Mouse (Mus musculus): Measurements from ENCODE around the gene Nudt16l1. TPM values are rescaled to one million over a fixed set of nuclear protein-coding genes. Genes with fewer than 3 reads are reported as not detected.

Gene Nudt16l1
- polyA plus RNA-seq, 1 experiment from 2014 or later: 161 TPM

DNA sequence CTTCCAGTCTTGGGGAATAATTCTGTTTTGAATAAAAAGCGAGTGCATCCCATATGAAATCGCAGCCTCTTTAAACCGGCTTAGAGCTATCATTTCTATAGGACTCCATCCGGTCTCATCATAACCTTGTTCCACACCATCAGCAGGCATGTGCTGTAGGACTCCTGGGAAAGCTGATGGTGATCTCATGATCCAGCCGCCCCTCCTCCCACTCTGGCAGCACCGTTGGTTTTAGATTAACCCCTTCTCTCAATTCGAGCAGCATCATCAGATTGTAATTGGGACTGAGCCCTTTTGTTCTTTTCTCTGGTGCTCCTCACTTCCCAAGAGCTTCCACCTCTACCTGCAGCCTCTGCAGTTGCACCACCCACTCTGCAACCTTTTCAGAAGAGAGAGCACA, 37.4 kb upstream of the Nudt16l1 start:
- Histone ChIP-seq H3K4me1 (ENCODE audit: control insufficient read depth, insufficient read depth, low read length) (no peaks in the 10 kb centered on the region), H3K27ac (ENCODE audit: low read length) (no peak overlapping the region), H3K27me3 (ENCODE audit: control insufficient read depth, insufficient read depth, low read length) (no peaks in the 10 kb centered on the region), H3K36me3 (ENCODE audit: control insufficient read depth, insufficient read depth, low read length) (no peaks in the 10 kb centered on the region), H3K9me3 (ENCODE audit: control insufficient read depth, low read depth, low read length) (no peaks in the 10 kb centered on the region), H3K9ac (replicated peaks; ENCODE audit: low read depth, low read length) (no peak overlapping the region), H3K4me2 (replicated peaks; ENCODE audit: low read depth, low read length) (no peak overlapping the region), H3K4me3 (ENCODE audit: low read depth, low read length) (no peak overlapping the region)
- WGBS: 68% methylated on average over 7 of the region's 7 CpGs
- ATAC-seq (ENCODE audit: insufficient number of reproducible peaks, insufficient read depth, low FRiP score, low read depth): no peak

DNA sequence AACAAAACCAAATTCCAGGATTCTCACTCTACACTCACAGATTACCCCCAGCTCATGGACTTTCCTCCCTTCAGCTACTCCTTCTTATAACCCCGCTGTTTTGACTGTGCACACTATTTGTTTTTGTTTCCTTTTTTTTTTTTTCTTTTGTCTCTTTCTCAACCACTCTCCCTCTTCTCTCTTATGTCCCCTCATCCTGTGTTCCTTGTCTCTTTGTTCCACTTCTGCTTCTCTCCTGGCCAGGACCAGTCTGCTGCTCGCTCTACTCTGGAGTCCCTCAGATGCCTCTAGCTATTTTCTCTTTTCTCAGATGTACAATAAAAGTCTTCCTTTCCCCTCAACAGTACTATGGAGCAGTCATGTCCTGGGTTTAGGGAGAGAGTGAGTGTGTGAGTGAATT, 36.2 kb upstream of the Nudt16l1 start:
- H3K4me2 ChIP-seq (replicated peaks; ENCODE audit: low read depth, low read length): no peak overlapping the region
- no peaks in the 10 kb centered on the region for H3K9me3 ChIP-seq (ENCODE audit: control insufficient read depth, low read depth, low read length)
- H3K9ac ChIP-seq (replicated peaks; ENCODE audit: low read depth, low read length): no peak overlapping the region
- H3K27ac ChIP-seq (ENCODE audit: low read length): no peak overlapping the region
- no peaks in the 10 kb centered on the region for H3K27me3 ChIP-seq (ENCODE audit: control insufficient read depth, insufficient read depth, low read length)
- no peak for ATAC-seq (ENCODE audit: insufficient number of reproducible peaks, insufficient read depth, low FRiP score, low read depth)
- WGBS: 87% methylated on average over 2 of the region's 2 CpGs
- H3K4me1 ChIP-seq (ENCODE audit: control insufficient read depth, insufficient read depth, low read length): no peaks in the 10 kb centered on the region
- H3K4me3 ChIP-seq (ENCODE audit: low read depth, low read length): no peak overlapping the region
- no peaks in the 10 kb centered on the region; the same call in 1 of the 2 replicates for H3K36me3 ChIP-seq (ENCODE audit: control insufficient read depth, insufficient read depth, low read length)

DNA sequence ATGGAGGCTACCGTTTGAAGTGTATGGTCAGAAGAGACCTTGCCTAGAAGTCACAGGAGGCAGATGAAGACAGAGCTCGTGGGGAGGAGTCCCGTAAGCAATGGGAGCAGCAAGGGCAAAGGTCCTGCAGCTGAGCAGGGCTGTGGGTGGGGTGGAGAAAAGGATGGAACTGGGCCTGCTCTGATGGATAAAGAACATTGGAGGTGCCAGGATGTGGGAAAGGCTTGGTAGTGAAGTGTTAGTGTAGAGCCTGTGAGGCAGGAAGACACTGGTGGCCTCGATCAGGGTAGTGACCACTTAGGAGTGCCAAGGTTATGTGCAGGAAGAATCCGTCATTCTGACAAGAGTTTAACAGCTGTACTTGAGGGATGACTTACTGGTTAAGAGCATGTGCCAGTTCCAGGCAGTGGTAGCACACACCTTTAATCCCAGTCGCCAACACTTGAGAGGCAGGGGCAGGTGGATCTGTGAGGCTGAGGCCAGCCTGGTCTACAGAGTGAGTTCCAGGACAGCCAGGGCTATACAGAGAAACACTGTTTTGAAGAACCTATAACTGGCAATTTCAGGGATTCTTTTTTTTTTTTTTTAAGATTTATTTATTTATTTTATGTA, 35.0 kb upstream of the Nudt16l1 start:
- H3K27me3 ChIP-seq (ENCODE audit: control insufficient read depth, insufficient read depth, low read length): no peaks in the 10 kb centered on the region
- no peak for ATAC-seq (ENCODE audit: insufficient number of reproducible peaks, insufficient read depth, low FRiP score, low read depth)
- H3K27ac ChIP-seq (ENCODE audit: low read length): no peak overlapping the region
- peaks cover 4% of the 10 kb centered on the region; the same call in 1 of the 2 replicates for H3K36me3 ChIP-seq (ENCODE audit: control insufficient read depth, insufficient read depth, low read length)
- no peaks in the 10 kb centered on the region for H3K4me1 ChIP-seq (ENCODE audit: control insufficient read depth, insufficient read depth, low read length)
- no peak overlapping the region for H3K9ac ChIP-seq (replicated peaks; ENCODE audit: low read depth, low read length)
- H3K4me2 ChIP-seq (replicated peaks; ENCODE audit: low read depth, low read length): no peak overlapping the region
- no peaks in the 10 kb centered on the region for H3K9me3 ChIP-seq (ENCODE audit: control insufficient read depth, low read depth, low read length)
- 63% methylated on average over 6 of the region's 6 CpGs for WGBS
- H3K4me3 ChIP-seq (ENCODE audit: low read depth, low read length): no peak overlapping the region

DNA sequence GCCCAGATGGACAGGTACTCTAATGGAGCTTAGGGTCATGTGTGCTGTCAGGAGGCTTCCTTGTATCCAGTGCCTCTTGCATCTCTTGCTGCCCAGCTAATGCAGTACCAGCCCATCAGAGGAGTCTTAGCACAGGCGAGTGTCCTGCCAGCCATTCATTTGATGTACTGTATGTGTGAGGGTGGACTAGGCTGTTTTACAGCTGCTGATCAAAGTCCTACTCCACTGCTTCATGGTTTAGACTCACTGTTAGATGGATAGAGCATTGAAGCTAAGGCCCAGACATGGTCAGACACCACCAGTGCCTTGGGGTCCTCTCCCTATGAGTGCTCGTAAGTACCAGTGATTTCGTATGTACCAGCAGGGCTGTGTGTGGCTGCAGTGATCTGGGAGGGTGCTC, 33.7 kb upstream of the Nudt16l1 start:
- no peaks in the 10 kb centered on the region for H3K27me3 ChIP-seq (ENCODE audit: control insufficient read depth, insufficient read depth, low read length)
- peaks cover 14% of the 10 kb centered on the region; the same call in 1 of the 2 replicates for H3K36me3 ChIP-seq (ENCODE audit: control insufficient read depth, insufficient read depth, low read length)
- no peaks in the 10 kb centered on the region for H3K9me3 ChIP-seq (ENCODE audit: control insufficient read depth, low read depth, low read length)
- no peak overlapping the region for H3K27ac ChIP-seq (ENCODE audit: low read length)
- H3K4me2 ChIP-seq (replicated peaks; ENCODE audit: low read depth, low read length): no peak overlapping the region
- no peak overlapping the region for H3K4me3 ChIP-seq (ENCODE audit: low read depth, low read length)
- no peak for ATAC-seq (ENCODE audit: insufficient number of reproducible peaks, insufficient read depth, low FRiP score, low read depth)
- WGBS: 88% methylated on average over 3 of the region's 3 CpGs
- H3K4me1 ChIP-seq (ENCODE audit: control insufficient read depth, insufficient read depth, low read length): no peaks in the 10 kb centered on the region
- H3K9ac ChIP-seq (replicated peaks; ENCODE audit: low read depth, low read length): no peak overlapping the region

DNA sequence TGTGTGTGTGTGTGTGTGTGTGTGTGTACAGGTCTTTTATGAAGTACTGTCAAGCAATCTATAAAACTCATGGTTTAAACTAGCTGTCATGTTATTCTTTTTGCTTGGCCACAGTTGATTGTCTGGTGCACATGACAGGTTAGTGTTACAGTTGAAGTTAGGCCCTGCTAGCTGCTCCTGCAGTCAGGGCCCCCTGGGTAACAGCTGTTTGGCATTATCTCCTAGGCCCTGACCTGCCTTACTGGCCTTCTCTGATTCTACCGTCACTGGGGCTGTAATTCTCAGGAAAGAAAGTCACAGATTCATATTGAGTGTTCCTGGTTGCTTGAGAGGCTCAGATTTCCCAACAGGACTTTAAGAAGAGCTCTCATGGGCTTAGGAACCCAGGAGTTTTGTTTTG, 33.0 kb upstream of the Nudt16l1 start:
- Histone ChIP-seq H3K27me3 (ENCODE audit: control insufficient read depth, insufficient read depth, low read length) (no peaks in the 10 kb centered on the region), H3K4me3 (ENCODE audit: low read depth, low read length) (no peak overlapping the region), H3K9ac (replicated peaks; ENCODE audit: low read depth, low read length) (no peak overlapping the region), H3K36me3 (ENCODE audit: control insufficient read depth, insufficient read depth, low read length) (peaks cover 16% of the 10 kb centered on the region), H3K4me1 (ENCODE audit: control insufficient read depth, insufficient read depth, low read length) (no peaks in the 10 kb centered on the region), H3K27ac (ENCODE audit: low read length) (no peak overlapping the region), H3K9me3 (ENCODE audit: control insufficient read depth, low read depth, low read length) (no peaks in the 10 kb centered on the region), H3K4me2 (replicated peaks; ENCODE audit: low read depth, low read length) (no peak overlapping the region)
- 63% methylated on average over 1 of the region's 1 CpGs for WGBS
- ATAC-seq (ENCODE audit: insufficient number of reproducible peaks, insufficient read depth, low FRiP score, low read depth): no peak

DNA sequence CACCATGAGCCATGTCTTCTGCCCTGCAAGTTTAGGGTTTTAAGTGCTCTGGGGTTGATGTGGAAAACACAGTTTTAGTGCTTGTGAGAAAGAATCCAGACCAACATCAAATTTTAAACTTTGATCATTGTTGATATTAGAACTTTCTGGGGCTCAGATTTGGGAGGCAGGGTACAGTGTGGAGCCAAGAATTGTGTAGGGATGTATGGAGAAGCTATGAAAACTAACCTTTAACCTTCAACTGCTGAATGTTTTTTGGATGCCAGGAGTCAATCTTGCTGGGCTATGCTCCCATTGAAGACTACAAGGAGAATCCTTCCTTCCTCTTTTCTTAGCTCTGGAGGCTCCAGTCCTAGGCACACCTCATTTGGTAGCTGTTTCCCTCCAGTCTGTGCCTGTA, 32.0 kb upstream of the Nudt16l1 start:
- H3K4me1 ChIP-seq (ENCODE audit: control insufficient read depth, insufficient read depth, low read length): no peaks in the 10 kb centered on the region
- H3K9me3 ChIP-seq (ENCODE audit: control insufficient read depth, low read depth, low read length): no peaks in the 10 kb centered on the region
- H3K9ac ChIP-seq (replicated peaks; ENCODE audit: low read depth, low read length): no peak overlapping the region
- ATAC-seq (ENCODE audit: insufficient number of reproducible peaks, insufficient read depth, low FRiP score, low read depth): no peak
- no peak overlapping the region for H3K4me2 ChIP-seq (replicated peaks; ENCODE audit: low read depth, low read length)
- H3K27ac ChIP-seq (ENCODE audit: low read length): no peak overlapping the region
- peaks cover 25% of the 10 kb centered on the region for H3K36me3 ChIP-seq (ENCODE audit: control insufficient read depth, insufficient read depth, low read length)
- no peak overlapping the region for H3K4me3 ChIP-seq (ENCODE audit: low read depth, low read length)
- no peaks in the 10 kb centered on the region for H3K27me3 ChIP-seq (ENCODE audit: control insufficient read depth, insufficient read depth, low read length)

DNA sequence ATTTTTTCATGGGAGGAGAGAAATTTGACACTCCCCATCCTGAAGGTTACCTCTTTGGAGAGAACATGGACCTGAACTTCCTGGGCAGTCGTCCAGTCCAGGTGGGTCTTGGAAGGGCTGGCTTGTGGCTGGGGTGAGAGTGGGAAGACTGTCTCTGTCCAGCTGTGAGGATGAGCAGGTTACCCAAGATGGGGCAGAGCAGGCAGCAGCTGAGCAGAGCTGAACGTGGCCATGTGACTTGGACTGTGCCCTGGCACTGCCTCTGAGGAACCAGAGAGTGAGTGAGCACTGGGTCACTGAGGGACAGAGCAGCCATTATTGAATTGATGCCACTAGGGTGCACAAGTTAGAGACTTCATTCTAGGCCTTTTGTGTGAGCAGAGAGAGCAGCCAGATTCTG, 31.2 kb upstream of the Nudt16l1 start:
- Histone ChIP-seq H3K27ac (ENCODE audit: low read length) (no peak overlapping the region), H3K4me3 (ENCODE audit: low read depth, low read length) (no peak overlapping the region), H3K9ac (replicated peaks; ENCODE audit: low read depth, low read length) (no peak overlapping the region), H3K4me1 (ENCODE audit: control insufficient read depth, insufficient read depth, low read length) (no peaks in the 10 kb centered on the region), H3K9me3 (ENCODE audit: control insufficient read depth, low read depth, low read length) (no peaks in the 10 kb centered on the region), H3K27me3 (ENCODE audit: control insufficient read depth, insufficient read depth, low read length) (no peaks in the 10 kb centered on the region), H3K4me2 (replicated peaks; ENCODE audit: low read depth, low read length) (no peak overlapping the region), H3K36me3 (ENCODE audit: control insufficient read depth, insufficient read depth, low read length) (peaks cover 29% of the 10 kb centered on the region)
- 51% methylated on average over 2 of the region's 2 CpGs for WGBS
- no peak for ATAC-seq (ENCODE audit: insufficient number of reproducible peaks, insufficient read depth, low FRiP score, low read depth)

DNA sequence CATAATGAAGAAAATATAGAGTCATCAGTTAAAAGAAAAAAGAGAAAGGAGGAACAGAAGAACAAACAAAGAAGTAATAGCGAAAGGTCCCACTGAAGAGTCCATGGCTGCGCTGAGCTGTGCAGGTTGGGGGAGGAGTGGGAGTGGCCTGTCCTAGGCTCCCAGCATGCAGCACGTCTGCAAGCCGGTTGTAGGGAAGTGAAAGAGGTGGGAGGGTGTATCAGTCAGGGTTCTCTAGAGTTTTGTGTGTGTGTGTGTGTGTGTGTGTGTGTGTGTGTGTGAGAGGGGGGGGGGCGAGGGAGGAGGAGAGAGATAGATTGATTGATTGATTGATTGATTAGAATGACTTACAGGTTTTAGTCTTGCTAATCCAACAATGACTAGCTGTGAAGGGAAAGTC, 30.6 kb upstream of the Nudt16l1 start:
- Histone ChIP-seq H3K4me2 (replicated peaks; ENCODE audit: low read depth, low read length) (no peak overlapping the region), H3K27me3 (ENCODE audit: control insufficient read depth, insufficient read depth, low read length) (no peaks in the 10 kb centered on the region), H3K9ac (replicated peaks; ENCODE audit: low read depth, low read length) (no peak overlapping the region), H3K4me1 (ENCODE audit: control insufficient read depth, insufficient read depth, low read length) (no peaks in the 10 kb centered on the region), H3K9me3 (ENCODE audit: control insufficient read depth, low read depth, low read length) (no peaks in the 10 kb centered on the region), H3K27ac (ENCODE audit: low read length) (no peak overlapping the region), H3K36me3 (ENCODE audit: control insufficient read depth, insufficient read depth, low read length) (peaks cover 29% of the 10 kb centered on the region), H3K4me3 (ENCODE audit: low read depth, low read length) (no peak overlapping the region)
- WGBS: 57% methylated on average over 4 of the region's 5 CpGs
- ATAC-seq (ENCODE audit: insufficient number of reproducible peaks, insufficient read depth, low FRiP score, low read depth): 0 out of 2 replicates have a peak, but pooled peaks have one; percentile 53

DNA sequence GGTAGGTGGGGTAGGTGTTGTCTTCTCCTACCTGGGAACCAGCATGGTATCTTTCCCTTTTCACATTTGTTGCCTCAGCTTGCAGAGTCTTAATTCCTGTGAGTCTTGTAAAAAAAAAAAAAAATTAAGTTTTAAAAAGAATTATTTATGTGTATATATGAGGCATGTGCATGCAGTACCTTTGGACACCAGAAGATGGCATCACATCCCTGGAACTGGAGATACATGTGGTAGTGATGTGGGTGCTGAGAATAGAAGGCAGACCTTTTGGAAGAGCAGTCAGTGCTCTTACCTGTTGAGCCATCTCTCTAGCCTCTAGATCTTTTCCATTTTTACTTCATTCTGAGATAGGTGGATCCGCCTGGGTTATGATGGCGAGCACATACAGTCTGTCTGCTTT, 28.8 kb upstream of the Nudt16l1 start:
- 85% methylated on average over 2 of the region's 2 CpGs for WGBS
- no peaks in the 10 kb centered on the region for H3K9me3 ChIP-seq (ENCODE audit: control insufficient read depth, low read depth, low read length)
- H3K27me3 ChIP-seq (ENCODE audit: control insufficient read depth, insufficient read depth, low read length): no peaks in the 10 kb centered on the region
- no peaks in the 10 kb centered on the region for H3K4me1 ChIP-seq (ENCODE audit: control insufficient read depth, insufficient read depth, low read length)
- no peak overlapping the region for H3K27ac ChIP-seq (ENCODE audit: low read length)
- no peak overlapping the region for H3K4me2 ChIP-seq (replicated peaks; ENCODE audit: low read depth, low read length)
- H3K4me3 ChIP-seq (ENCODE audit: low read depth, low read length): no peak overlapping the region
- ATAC-seq (ENCODE audit: insufficient number of reproducible peaks, insufficient read depth, low FRiP score, low read depth): no peak
- no peak overlapping the region for H3K9ac ChIP-seq (replicated peaks; ENCODE audit: low read depth, low read length)
- peaks cover 35% of the 10 kb centered on the region for H3K36me3 ChIP-seq (ENCODE audit: control insufficient read depth, insufficient read depth, low read length)
